Mouse (Mus musculus): ENCODE measurements around the gene Kif9. TPM values are rescaled to one million over a fixed set of nuclear protein-coding genes. Genes with fewer than 3 reads are reported as not detected.

The Kif9 gene
- total RNA-seq, 1 experiment from 2014 or later = 2.0 TPM

DNA sequence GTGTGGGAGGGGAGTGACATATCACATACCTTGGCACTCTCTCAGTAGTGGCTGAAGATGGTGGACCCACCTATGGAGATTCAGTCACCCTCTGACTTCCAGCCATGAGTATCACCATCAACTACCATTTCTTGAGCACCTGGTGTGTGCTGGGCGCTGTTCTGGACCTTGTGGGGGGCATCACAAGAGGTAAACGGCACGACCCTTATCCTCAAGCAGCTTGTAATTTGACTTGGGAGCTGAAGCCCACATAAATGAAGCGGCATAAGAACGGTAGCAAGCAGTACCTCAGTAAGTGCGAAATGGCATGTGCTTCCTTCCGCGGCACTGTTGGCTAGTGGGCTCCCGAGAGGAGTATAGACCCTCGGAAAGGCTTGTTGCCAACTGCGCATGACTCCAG is 1.2 kb downstream of the Kif9 start:
- ATAC-seq (replicated peaks in 1 of 2; ENCODE audit: insufficient read depth in 1 of 2, low FRiP score in 2 of 2, low TSS enrichment in 1 of 2, low read depth in 1 of 2, poor library complexity in 2 of 2, severe bottlenecking in 2 of 2) = no peak

DNA sequence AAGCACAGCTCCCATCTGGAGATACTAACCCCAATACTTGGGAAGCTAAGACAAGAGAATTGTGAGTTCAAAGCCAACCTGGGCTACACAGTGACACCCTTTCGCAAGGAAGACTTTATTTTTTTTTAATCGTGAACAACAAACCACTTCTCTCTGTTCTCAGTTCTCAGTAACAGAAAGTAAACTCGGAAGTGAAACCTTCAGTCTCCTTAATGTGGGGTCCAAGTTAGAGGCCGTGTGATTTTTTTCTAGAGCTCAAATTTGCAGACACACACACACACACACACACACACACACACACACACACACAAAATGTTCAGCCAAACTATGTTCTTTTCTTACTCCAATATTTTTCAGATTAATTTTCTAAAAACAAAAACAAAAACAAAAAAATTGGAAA is 1.9 kb downstream of the Kif9 start:
- no peak for ATAC-seq (replicated peaks in 1 of 2; ENCODE audit: insufficient read depth in 1 of 2, low FRiP score in 2 of 2, low TSS enrichment in 1 of 2, low read depth in 1 of 2, poor library complexity in 2 of 2, severe bottlenecking in 2 of 2)

- ATAC-seq (replicated peaks in 1 of 2; ENCODE audit: insufficient read depth in 1 of 2, low FRiP score in 2 of 2, low TSS enrichment in 1 of 2, low read depth in 1 of 2, poor library complexity in 2 of 2, severe bottlenecking in 2 of 2) = no peak
Observed at GRCm38 (mm10) chr9:110488841-110489240, 12.1 kb downstream of the Kif9 start.

- ATAC-seq (replicated peaks in 1 of 2; ENCODE audit: insufficient read depth in 1 of 2, low FRiP score in 2 of 2, low TSS enrichment in 1 of 2, low read depth in 1 of 2, poor library complexity in 2 of 2, severe bottlenecking in 2 of 2) = no peak
Observed at GRCm38 (mm10) chr9:110490913-110491312, 14.2 kb downstream of the Kif9 start.

GRCm38 (mm10) chr9:110525737-110526136 is 49.0 kb downstream of the Kif9 start:
- peak; percentile 49 to 84 for ATAC-seq (replicated peaks in 1 of 2; ENCODE audit: insufficient read depth in 1 of 2, low FRiP score in 2 of 2, low TSS enrichment in 1 of 2, low read depth in 1 of 2, poor library complexity in 2 of 2, severe bottlenecking in 2 of 2)

DNA sequence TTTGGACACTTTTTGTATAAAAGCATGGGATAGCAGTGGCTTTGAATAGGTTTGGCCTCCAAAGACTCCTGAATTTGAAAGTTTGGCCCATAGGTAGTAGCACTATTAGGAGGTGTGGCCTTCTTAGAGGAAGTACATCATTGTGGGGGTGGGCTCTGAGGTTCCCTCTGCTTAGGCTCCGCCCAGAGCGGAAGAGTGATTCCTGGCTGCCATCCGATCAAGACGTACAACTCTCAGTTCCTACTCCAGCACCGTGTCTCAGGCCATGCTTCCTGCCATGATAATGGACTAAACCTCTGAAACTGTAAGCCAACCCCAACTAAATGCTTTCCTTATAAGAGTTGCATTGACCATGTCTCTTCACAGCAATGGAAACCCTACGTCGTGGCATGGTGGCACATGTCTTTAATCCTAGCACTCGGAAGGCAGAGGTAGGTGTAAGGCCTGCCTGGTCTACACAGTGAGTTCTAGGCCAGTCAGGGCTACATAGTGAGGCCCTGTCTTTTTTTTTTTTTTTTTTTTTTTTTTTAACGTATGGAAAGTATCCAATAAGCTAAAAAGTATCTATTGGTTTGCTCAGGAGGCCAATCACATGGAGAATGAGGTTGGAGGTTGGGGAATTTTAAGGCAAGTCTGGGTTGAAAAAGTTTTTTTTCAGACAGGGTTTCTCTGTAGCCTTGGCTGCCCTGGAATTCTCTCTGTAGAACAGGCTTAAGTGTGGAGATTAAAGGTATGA is 52.4 kb downstream of the Kif9 start:
- no peak for ATAC-seq (replicated peaks in 1 of 2; ENCODE audit: insufficient read depth in 1 of 2, low FRiP score in 2 of 2, low TSS enrichment in 1 of 2, low read depth in 1 of 2, poor library complexity in 2 of 2, severe bottlenecking in 2 of 2)

- no peak for ATAC-seq (replicated peaks in 1 of 2; ENCODE audit: insufficient read depth in 1 of 2, low FRiP score in 2 of 2, low TSS enrichment in 1 of 2, low read depth in 1 of 2, poor library complexity in 2 of 2, severe bottlenecking in 2 of 2)
Observed at GRCm38 (mm10) chr9:110530650-110531049, 53.9 kb downstream of the Kif9 start.

- no peak for ATAC-seq (replicated peaks in 1 of 2; ENCODE audit: insufficient read depth in 1 of 2, low FRiP score in 2 of 2, low TSS enrichment in 1 of 2, low read depth in 1 of 2, poor library complexity in 2 of 2, severe bottlenecking in 2 of 2)
Observed at GRCm38 (mm10) chr9:110531151-110531791, 54.5 kb downstream of the Kif9 start.

DNA sequence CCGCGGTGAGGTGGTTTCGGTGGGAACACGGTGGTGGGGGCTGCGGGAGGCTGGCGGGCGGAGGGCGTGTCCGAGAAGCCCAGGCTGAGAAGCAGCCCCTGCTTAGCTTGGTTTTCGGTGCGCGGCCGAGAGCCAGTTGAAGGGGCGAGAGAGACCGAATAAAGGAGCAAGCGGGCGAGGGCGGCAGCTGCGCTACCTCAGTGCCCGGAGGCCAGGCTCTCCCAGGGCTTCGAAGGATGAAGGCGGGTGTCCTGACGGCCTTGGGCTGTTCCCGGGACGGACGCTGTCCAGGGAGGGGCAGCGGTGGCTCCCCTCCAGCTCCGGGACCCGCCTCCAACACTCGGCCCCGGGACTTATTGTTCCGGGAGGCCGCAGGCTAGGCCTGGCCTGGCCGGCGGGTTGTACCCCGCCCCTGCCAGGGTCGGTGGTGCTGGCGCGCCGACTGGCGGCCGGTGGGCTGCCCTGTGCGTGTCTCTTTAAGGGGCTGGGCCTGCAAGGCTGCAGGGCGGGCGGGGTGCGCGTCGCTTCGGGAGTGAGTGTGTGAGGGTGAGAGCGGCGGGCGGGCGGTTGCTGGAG is 55.2 kb downstream of the Kif9 start:
- ATAC-seq (replicated peaks in 1 of 2; ENCODE audit: insufficient read depth in 1 of 2, low FRiP score in 2 of 2, low TSS enrichment in 1 of 2, low read depth in 1 of 2, poor library complexity in 2 of 2, severe bottlenecking in 2 of 2) = peak; percentile 94 to 97

DNA sequence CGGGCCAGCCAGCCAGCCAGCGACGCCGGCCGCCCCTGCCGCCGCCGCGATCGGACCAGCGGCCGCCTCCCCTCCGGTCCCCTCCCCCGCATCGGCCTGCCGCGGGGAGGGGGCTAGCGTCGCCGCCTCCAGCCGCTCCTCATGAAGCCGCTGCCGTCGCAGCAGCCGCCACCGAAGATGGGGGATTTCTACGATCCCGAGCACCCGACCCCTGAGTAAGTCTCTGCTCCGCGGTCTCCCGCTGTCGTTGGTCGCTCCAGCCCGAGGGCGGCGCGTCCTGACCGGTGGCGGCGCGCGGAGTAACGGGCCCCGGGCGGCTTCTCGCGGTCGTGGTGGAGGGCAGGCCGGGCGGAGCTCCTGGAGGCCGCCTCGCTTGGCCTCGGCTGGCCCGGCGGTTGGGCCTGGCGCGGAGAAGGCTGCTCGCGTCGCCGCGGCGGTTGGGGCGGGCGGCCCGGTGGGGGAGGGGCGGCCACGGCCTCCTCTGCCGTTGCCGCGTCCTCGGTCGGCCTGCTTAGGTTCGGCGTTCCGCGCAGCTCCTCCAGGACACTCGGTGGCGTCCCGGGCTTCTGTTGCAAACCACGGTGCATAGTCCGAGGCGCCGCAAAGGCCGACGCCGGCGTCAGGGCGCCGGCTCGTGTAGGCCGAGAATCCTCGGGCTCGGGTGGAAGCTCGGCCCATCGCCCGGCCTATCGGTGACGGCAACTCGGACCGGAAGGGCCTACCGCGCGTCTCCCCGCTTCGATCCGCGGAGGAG is 56.0 kb downstream of the Kif9 start, which contains the start of gene Setd2:
Setd2 (plus strand) TSS at position 60 of the 754 bp plus-strand sequence.
- peak in 1 of 2 experiments; percentile 2; a peak in 1 of 4 replicates for ATAC-seq (replicated peaks in 1 of 2; ENCODE audit: insufficient read depth in 1 of 2, low FRiP score in 2 of 2, low TSS enrichment in 1 of 2, low read depth in 1 of 2, poor library complexity in 2 of 2, severe bottlenecking in 2 of 2)

GRCm38 (mm10) chr9:110533645-110534044 is 56.9 kb downstream of the Kif9 start:
- ATAC-seq (replicated peaks in 1 of 2; ENCODE audit: insufficient read depth in 1 of 2, low FRiP score in 2 of 2, low TSS enrichment in 1 of 2, low read depth in 1 of 2, poor library complexity in 2 of 2, severe bottlenecking in 2 of 2) = no peak

- no peak for ATAC-seq (replicated peaks in 1 of 2; ENCODE audit: insufficient read depth in 1 of 2, low FRiP score in 2 of 2, low TSS enrichment in 1 of 2, low read depth in 1 of 2, poor library complexity in 2 of 2, severe bottlenecking in 2 of 2)
Observed at GRCm38 (mm10) chr9:110535114-110535513, 58.4 kb downstream of the Kif9 start.

DNA sequence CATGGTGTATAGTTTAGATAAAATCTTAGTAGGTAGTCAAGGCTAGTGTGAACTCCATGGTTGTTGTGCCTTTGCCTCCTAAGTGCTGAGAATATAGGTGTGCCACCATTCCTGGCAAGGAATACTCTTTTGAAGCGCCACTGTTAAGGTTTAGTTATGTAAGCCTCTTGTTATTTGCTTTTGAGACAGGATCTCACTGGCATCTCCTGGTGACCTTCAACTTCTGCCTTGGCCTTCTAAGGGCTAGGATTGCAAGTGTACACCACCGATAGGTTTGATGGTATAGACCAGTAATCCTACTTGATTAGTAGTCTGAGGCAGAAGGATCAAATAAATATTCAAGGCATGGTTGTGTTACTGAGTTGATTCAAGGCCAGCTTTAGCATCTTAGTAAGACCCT is 59.9 kb downstream of the Kif9 start:
- no peak for ATAC-seq (replicated peaks in 1 of 2; ENCODE audit: insufficient read depth in 1 of 2, low FRiP score in 2 of 2, low TSS enrichment in 1 of 2, low read depth in 1 of 2, poor library complexity in 2 of 2, severe bottlenecking in 2 of 2)

DNA sequence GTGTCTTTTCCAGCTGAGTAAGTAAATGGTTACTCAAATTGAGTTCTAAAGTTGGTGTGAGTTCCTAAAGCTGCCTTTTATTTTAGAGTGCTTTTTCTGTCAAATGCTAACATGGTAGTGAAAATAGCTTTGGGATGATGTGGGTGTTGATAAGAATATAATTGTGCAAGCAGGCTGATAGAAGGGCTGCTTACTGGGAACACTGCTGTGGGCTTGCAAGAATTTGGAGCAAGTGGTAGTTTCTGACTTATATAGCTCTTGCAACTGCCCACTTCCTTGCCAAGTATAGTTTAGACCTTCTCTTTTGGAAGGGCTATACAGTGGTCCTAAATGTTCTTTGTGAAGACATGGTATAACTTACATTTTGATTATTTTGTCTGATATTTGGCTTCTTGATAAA is 61.8 kb downstream of the Kif9 start:
- no peak for ATAC-seq (replicated peaks in 1 of 2; ENCODE audit: insufficient read depth in 1 of 2, low FRiP score in 2 of 2, low TSS enrichment in 1 of 2, low read depth in 1 of 2, poor library complexity in 2 of 2, severe bottlenecking in 2 of 2)

DNA sequence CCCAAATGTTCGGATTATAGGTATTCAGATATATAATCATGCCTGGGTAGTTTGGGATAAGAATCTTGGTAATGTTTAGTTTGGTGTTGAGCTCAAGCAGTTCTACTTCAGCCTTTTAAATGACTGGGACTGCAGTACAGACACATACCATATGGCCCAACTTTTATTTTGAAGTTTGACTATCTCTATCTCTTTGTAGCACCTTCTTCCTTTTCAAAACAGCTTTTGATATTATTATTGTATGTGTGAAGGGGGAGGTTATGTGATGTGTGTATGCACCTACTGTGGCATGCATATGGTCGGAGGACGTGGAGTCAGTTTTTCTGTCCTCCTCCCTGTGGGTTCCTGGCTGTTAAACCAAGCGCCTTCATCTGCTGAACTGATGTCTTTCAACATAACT is 65.2 kb downstream of the Kif9 start:
- no peak for ATAC-seq (replicated peaks in 1 of 2; ENCODE audit: insufficient read depth in 1 of 2, low FRiP score in 2 of 2, low TSS enrichment in 1 of 2, low read depth in 1 of 2, poor library complexity in 2 of 2, severe bottlenecking in 2 of 2)

DNA sequence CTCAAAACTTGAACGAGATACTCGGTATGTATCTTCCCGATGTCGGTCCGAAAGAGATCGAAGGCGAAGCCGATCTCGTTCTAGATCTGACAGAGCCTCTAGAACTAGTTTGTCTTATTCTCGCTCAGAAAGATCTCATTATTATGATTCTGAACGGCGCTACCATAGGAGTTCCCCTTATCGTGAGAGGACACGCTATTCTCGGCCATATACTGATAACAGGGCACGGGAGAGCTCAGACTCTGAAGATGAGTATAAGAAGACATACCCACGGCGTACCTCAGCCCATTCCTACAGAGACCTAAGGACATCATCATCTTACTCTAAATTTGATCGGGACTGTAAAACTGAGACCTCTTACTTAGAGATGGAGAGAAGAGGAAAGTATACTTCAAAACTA is 71.5 kb downstream of the Kif9 start:
- ATAC-seq (replicated peaks in 1 of 2; ENCODE audit: insufficient read depth in 1 of 2, low FRiP score in 2 of 2, low TSS enrichment in 1 of 2, low read depth in 1 of 2, poor library complexity in 2 of 2, severe bottlenecking in 2 of 2) = no peak

DNA sequence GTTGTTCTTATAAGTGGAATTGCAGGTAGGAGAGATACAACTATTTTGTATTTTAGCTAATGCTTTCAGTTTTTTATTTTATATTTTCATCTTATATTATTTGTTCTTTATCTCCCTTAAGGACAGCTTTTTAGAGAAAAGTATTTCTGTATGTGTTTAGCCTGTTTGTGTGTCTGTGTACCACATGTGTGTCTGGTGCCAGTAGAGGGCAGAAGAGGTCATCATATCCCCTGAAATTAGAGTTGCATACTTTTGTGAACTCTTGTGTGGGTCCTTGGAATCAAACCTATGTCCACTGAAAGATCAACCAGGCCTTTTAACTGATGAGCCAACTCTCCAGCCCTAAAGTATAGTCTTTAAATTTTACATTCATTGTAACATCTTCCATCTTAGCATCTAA is 91.6 kb downstream of the Kif9 start:
- no peak for ATAC-seq (replicated peaks in 1 of 2; ENCODE audit: insufficient read depth in 1 of 2, low FRiP score in 2 of 2, low TSS enrichment in 1 of 2, low read depth in 1 of 2, poor library complexity in 2 of 2, severe bottlenecking in 2 of 2)
